Mouse (Mus musculus) CH12.LX (cell line): ENCODE measurements around the gene Paxip1. TPM values are rescaled to one million over a fixed set of nuclear protein-coding genes. Genes with fewer than 3 reads are reported as not detected.

Experiments used
- DNase-seq: peaks from one replicate; pipeline ENCODE4 v3.0.0-alpha.2; 2013; ENCODE audit errors: extremely low read depth
- H3K27ac ChIP-seq: 2 replicates; pipeline ENCODE4 v1.5.1; 2012; ENCODE audit warnings: low read depth, mild to moderate bottlenecking, control low read depth, moderate library complexity; ENCODE audit not compliant: insufficient read depth
- H3K27me3 ChIP-seq: replicated peaks from 2 replicates; pipeline ENCODE3; 2012; ENCODE audit warnings: inconsistent platforms
- H3K36me3 ChIP-seq, 2 experiments: replicated peaks in 1 of 2; 2 replicates each; pipeline versions ENCODE3 to v1.6.1; 2012; ENCODE audit warnings: inconsistent platforms in 1 of 2, low read length in 1 of 2, mild to moderate bottlenecking in 1 of 2, mixed read lengths in 1 of 2, moderate library complexity in 1 of 2; ENCODE audit not compliant: control insufficient read depth in 1 of 2, insufficient read depth in 1 of 2
- H3K4me1 ChIP-seq, 2 experiments: 2 replicates each; pipeline ENCODE4 v1.6.1; 2012; ENCODE audit warnings: inconsistent platforms in 1 of 2, moderate library complexity in 1 of 2; ENCODE audit not compliant: insufficient read depth in 2 of 2, control insufficient read depth in 1 of 2
- H3K4me2 ChIP-seq: 2 replicates; pipeline ENCODE4 v1.6.1; 2012; ENCODE audit warnings: low read depth, mild to moderate bottlenecking, control low read depth; ENCODE audit not compliant: poor library complexity, insufficient read depth, severe bottlenecking
- H3K4me3 ChIP-seq, 3 experiments: fragments of 150-350 bp in 1 of 3; sonication (generic) in 1 of 3; replicated peaks in 1 of 3; 2 replicates each; pipeline versions ENCODE3 to v1.5.1; 2011 to 2012; ENCODE audit warnings: low read depth in 2 of 3, low read length in 2 of 3, mild to moderate bottlenecking in 2 of 3, moderate library complexity in 2 of 3, control low read depth in 1 of 3, improper control_type of control experiment in 1 of 3, inconsistent platforms in 1 of 3, mixed read lengths in 1 of 3; ENCODE audit not compliant: poor library complexity in 1 of 3
- H3K79me2 ChIP-seq: replicated peaks from 2 replicates; pipeline ENCODE4 v1.6.1; 2012; ENCODE audit warnings: mild to moderate bottlenecking, moderate library complexity; ENCODE audit not compliant: control insufficient read depth, poor library complexity, insufficient read depth, severe bottlenecking; ENCODE audit errors: extremely low read depth
- H3K9ac ChIP-seq: 2 replicates; pipeline ENCODE4 v1.6.1; 2012; ENCODE audit warnings: low read depth, mild to moderate bottlenecking, control low read depth, moderate library complexity; ENCODE audit not compliant: insufficient read depth
- H3K9me3 ChIP-seq: replicated peaks from 2 replicates; pipeline ENCODE3; 2012; ENCODE audit warnings: low read length, inconsistent platforms, mixed read lengths
- CHD2 ChIP-seq: IDR thresholded peaks from 2 replicates; pipeline ENCODE4 v1.6.1; 2011; ENCODE audit warnings: low read length, improper control_type of control experiment
- E2F4 ChIP-seq: IDR thresholded peaks from 2 replicates; pipeline ENCODE4 v1.6.1; 2011; ENCODE audit warnings: low read depth, low read length, improper control_type of control experiment; ENCODE audit not compliant: insufficient replicate concordance
- ELF1 ChIP-seq: IDR thresholded peaks from 2 replicates; pipeline ENCODE4 v1.6.1; 2014; ENCODE audit warnings: low read depth, mild to moderate bottlenecking, inconsistent platforms, low read length, improper control_type of control experiment
- EP300 ChIP-seq: IDR thresholded peaks from 2 replicates; pipeline ENCODE4 v1.6.1; 2011; ENCODE audit warnings: low read length, improper control_type of control experiment
- ETS1 ChIP-seq: conservative IDR thresholded peaks from 2 replicates; pipeline ENCODE4 v1.6.1; 2012; ENCODE audit warnings: low read depth, mild to moderate bottlenecking, inconsistent platforms, low read length, improper control_type of control experiment, moderate library complexity
- HCFC1 ChIP-seq: IDR thresholded peaks from 2 replicates; pipeline ENCODE4 v1.6.1; 2012; ENCODE audit warnings: low read depth, mild to moderate bottlenecking, inconsistent platforms, low read length, improper control_type of control experiment
- IRF4 ChIP-seq: IDR thresholded peaks from 2 replicates; pipeline ENCODE4 v1.6.1; 2014; ENCODE audit warnings: low read depth, mild to moderate bottlenecking, inconsistent platforms, low read length, improper control_type of control experiment
- JUND ChIP-seq: conservative IDR thresholded peaks from 2 replicates; pipeline ENCODE4 v1.6.1; 2011; ENCODE audit warnings: low read depth, low read length, improper control_type of control experiment
- MAFK ChIP-seq: IDR thresholded peaks from 2 replicates; pipeline ENCODE4 v1.6.1; 2011; ENCODE audit warnings: low read length, improper control_type of control experiment; ENCODE audit not compliant: insufficient replicate concordance
- MAX ChIP-seq: IDR thresholded peaks from 2 replicates; pipeline ENCODE4 v1.6.1; 2011; ENCODE audit warnings: low read length, improper control_type of control experiment
- MAZ ChIP-seq: IDR thresholded peaks from 2 replicates; pipeline ENCODE4 v1.6.1; 2012; ENCODE audit warnings: low read depth, mild to moderate bottlenecking, inconsistent platforms, low read length, improper control_type of control experiment, moderate library complexity
- MXI1 ChIP-seq: IDR thresholded peaks from 2 replicates; pipeline ENCODE4 v1.6.1; 2011; ENCODE audit warnings: mild to moderate bottlenecking, low read depth, low read length, improper control_type of control experiment
- NELFE ChIP-seq: IDR thresholded peaks from 2 replicates; pipeline ENCODE4 v1.6.1; 2011; ENCODE audit warnings: low read depth, low read length, improper control_type of control experiment
- NRF1 ChIP-seq: IDR thresholded peaks from 2 replicates; pipeline ENCODE4 v1.6.1; 2014; ENCODE audit warnings: low read depth, mild to moderate bottlenecking, inconsistent platforms, low read length, improper control_type of control experiment, moderate library complexity
- PAX5 ChIP-seq: IDR thresholded peaks from 2 replicates; pipeline ENCODE4 v1.6.1; 2012; ENCODE audit warnings: low read length, inconsistent platforms, mixed read lengths
- POLR2A ChIP-seq: IDR thresholded peaks from 2 replicates; pipeline ENCODE4 v1.6.1; 2011; ENCODE audit warnings: low read depth, mild to moderate bottlenecking, improper control_type of control experiment, low read length
- POLR2AphosphoS2 ChIP-seq: IDR thresholded peaks from 2 replicates; pipeline ENCODE4 v1.6.1; 2011; ENCODE audit warnings: low read depth, low read length, improper control_type of control experiment
- RAD21 ChIP-seq: IDR thresholded peaks from 2 replicates; pipeline ENCODE4 v1.6.1; 2011; ENCODE audit warnings: low read depth, mild to moderate bottlenecking, low read length, improper control_type of control experiment, moderate library complexity
- SMC3 ChIP-seq: IDR thresholded peaks from 2 replicates; pipeline ENCODE4 v1.6.1; 2011; ENCODE audit warnings: low read depth, low read length, improper control_type of control experiment
- TCF12 ChIP-seq: IDR thresholded peaks from 2 replicates; pipeline ENCODE4 v1.6.1; 2014; ENCODE audit warnings: low read depth, mild to moderate bottlenecking, inconsistent platforms, low read length, improper control_type of control experiment
- USF1 ChIP-seq: IDR thresholded peaks from 2 replicates; pipeline ENCODE4 v1.6.1; 2014; ENCODE audit warnings: low read depth, mild to moderate bottlenecking, inconsistent platforms, low read length, improper control_type of control experiment
- USF2 ChIP-seq: conservative IDR thresholded peaks from 2 replicates; pipeline ENCODE4 v1.6.1; 2011; ENCODE audit warnings: low read depth, low read length, improper control_type of control experiment
- ZC3H11A ChIP-seq: IDR thresholded peaks from 2 replicates; pipeline ENCODE4 v1.6.1; 2012; ENCODE audit warnings: low read depth, mild to moderate bottlenecking, inconsistent platforms, low read length, improper control_type of control experiment
- ZNF384 ChIP-seq: IDR thresholded peaks from 2 replicates; pipeline ENCODE4 v1.6.1; 2012; ENCODE audit warnings: low read depth, low read length, improper control_type of control experiment, inconsistent platforms
- dilution Hi-C: fragments of 300-500 bp; cut with MboI; formaldehyde crosslinking; loops from 2 replicates; pipeline ENCODE4 v1.14.3; 2020; ENCODE audit warnings: low sequenced_read_pairs; ENCODE audit not compliant: extremely low pct_unique_long_range_greater_than_20kb, extremely low pct_ligation_motif_present
- in situ Hi-C: fragments of 300-500 bp; cut with MboI; formaldehyde crosslinking; loops from 3 replicates; pipeline ENCODE4 v1.14.3; 2019; ENCODE audit warnings: low sequenced_read_pairs, low pct_ligation_motif_present, low pct_unique_long_range_greater_than_20kb, mixed read lengths
- polyA plus RNA-seq: library from polyadenylated mRNA; unstranded; fragments of >175 nt; gene quantifications from 2 replicates; pipeline ENCODE4 v1.2.1, GENCODE M21; 2012; ENCODE audit warnings: low read depth; ENCODE audit not compliant: insufficient read length
- total RNA-seq, 2 experiments: library from RNA; depleted of rRNA; stranded (reverse); fragments of 300-350 nt in 1 of 2; fragments of >200 nt in 1 of 2; gene quantifications; 2 replicates each; pipeline ENCODE4 v1.2.3; 2012 to 2014

The Paxip1 gene
- total and polyA plus RNA-seq, 3 experiments, result 30.3 to 55.4 (median 30.3) TPM

- Histone ChIP-seq H3K9me3 (no peaks in the 10 kb centered on the region), H3K27ac (no peak overlapping the region), H3K4me1 (no peaks in the 10 kb centered on the region), H3K27me3 (peaks cover 22% of the 10 kb centered on the region), H3K4me2 (no peak overlapping the region), H3K79me2 (no peaks in the 10 kb centered on the region), H3K4me3 (no peak overlapping the region), H3K36me3 (no peaks in the 10 kb centered on the region), H3K9ac (no peak overlapping the region)
- TF ChIP-seq POLR2AphosphoS2 (no peak), CHD2 (no peak), MXI1 (no peak), ZNF384 (no peak), NRF1 (no peak), USF1 (no peak), JUND (no peak), ELF1 (no peak), E2F4 (no peak), HCFC1 (no peak)
- in situ Hi-C loops (no loop called here), dilution Hi-C loops (no loop called here)
- DNase-seq, result no peak
These were observed 72.2 kb downstream of the Paxip1 start for GRCm38 (mm10) chr5:27719311-27719710.

- DNase-seq, result no peak
- in situ Hi-C loops (no loop called here), dilution Hi-C loops (no loop called here)
- no peak overlapping the region for H3K9ac ChIP-seq
- no peak overlapping the region for H3K4me2 ChIP-seq
- H3K9me3 ChIP-seq, result no peaks in the 10 kb centered on the region
- H3K27ac ChIP-seq, result no peak overlapping the region
- peaks cover 24% of the 10 kb centered on the region for H3K27me3 ChIP-seq
- H3K4me1 ChIP-seq, result no peaks in the 10 kb centered on the region
- TF ChIP-seq EP300 (no peak), ZC3H11A (no peak), TCF12 (no peak), NELFE (no peak), MAZ (no peak), E2F4 (no peak), IRF4 (no peak), SMC3 (no peak), POLR2AphosphoS2 (no peak), POLR2A (no peak), MAX (no peak), PAX5 (no peak), ETS1 (no peak), USF2 (no peak), MAFK (no peak), RAD21 (no peak)
- H3K36me3 ChIP-seq, result no peaks in the 10 kb centered on the region
- H3K79me2 ChIP-seq, result no peaks in the 10 kb centered on the region
- no peak overlapping the region for H3K4me3 ChIP-seq
These were observed 74.2 kb downstream of the Paxip1 start for GRCm38 (mm10) chr5:27717301-27717700.
